Mouse (Mus musculus): Measurements from ENCODE around the gene Pisd.

- TF ChIP-seq CTCF (IDR thresholded peaks at IDR 0.05; ENCODE audit: extremely low read depth, insufficient read length, insufficient replicate concordance, low read depth, low read length) (no peak), POLR2A (IDR thresholded peaks at IDR 0.05; ENCODE audit: low read depth, low read length) (no peak)
Measured at GRCm38 (mm10) chr5:32706226-32706780, 79.1 kb downstream of the Pisd start.
